Mouse (Mus musculus): ENCODE results near the gene Kcmf1.

DNA sequence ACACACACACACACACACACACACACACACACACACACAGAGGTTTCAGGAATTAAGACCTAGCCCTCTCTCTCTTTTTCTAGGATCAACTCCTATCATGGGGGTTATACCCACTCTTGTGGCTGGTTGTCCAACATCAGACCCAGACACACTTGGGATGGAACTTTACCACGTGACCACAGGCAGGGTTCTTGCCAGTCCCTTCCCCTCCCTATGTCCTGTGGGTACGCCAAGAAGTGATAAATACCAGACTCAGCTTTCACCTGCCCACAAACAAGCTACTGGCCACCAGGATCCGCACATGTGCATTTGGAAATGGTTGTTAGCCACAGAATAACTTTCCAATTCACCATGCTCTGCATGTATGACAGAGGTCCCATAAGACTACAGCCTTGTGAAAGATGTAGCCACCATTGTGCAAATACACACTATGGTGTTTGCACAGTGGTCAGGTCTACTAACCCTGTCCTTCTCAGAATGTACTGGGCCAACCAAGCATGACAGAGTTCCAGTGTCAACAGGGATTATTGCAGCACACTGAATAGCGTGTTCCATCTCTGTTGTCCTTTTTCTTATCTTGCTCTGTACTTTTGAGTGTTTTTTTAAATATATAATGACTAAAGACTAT, 90.1 kb downstream of the Kcmf1 start:
- TF ChIP-seq POLR2A (IDR thresholded peaks at IDR 0.05; ENCODE audit: borderline replicate concordance, extremely low read depth, low read depth, low read length) (no peak), CTCF (IDR thresholded peaks at IDR 0.05; ENCODE audit: insufficient read depth, low read length) (no peak)

All from lung, adult 2 months (tissue).